Mouse (Mus musculus): ENCODE results near the gene Cyp2b10. TPM values are rescaled to one million over a fixed set of nuclear protein-coding genes. Genes with fewer than 3 reads are reported as not detected.

Cyp2b10 gene
- 0.47 TPM in 1 of 2 replicates, not detected in the other for polyA plus RNA-seq (2014; fragmentation: Nextera tagmentation; extraction: Ambion mirVana)

GRCm38 (mm10) chr7:25897411-25897810 is at the start of gene Cyp2b10:
Cyp2b10 (plus strand) TSS chr7:25897620.
- no peak for TF ChIP-seq CTCF (IDR thresholded peaks at IDR 0.05; ENCODE audit: low read depth)
- no peak within 1 kb of the TSS for H3K27ac ChIP-seq (ENCODE audit: low read depth)
- no peaks in the 10 kb centered on the region; the same call in 1 of the 2 replicates for H3K4me1 ChIP-seq (ENCODE audit: insufficient read depth)
- H3K9ac ChIP-seq, result no peak within 1 kb of the TSS
- WGBS, result 75% methylated on average over 6 of the region's 6 CpGs
- no peak within 1 kb of the TSS for H3K4me2 ChIP-seq
- H3K9me3 ChIP-seq (ENCODE audit: low read depth, low read length), result no peaks in the 10 kb centered on the region
- no peaks in the 10 kb centered on the region for H3K36me3 ChIP-seq (ENCODE audit: insufficient read depth)
- H3K27me3 ChIP-seq (ENCODE audit: insufficient read depth, low read length), result no peaks in the 10 kb centered on the region
- DNase-seq, result no peak
- no peak for ATAC-seq (ENCODE audit: insufficient read depth)
- no peak within 1 kb of the TSS for H3K4me3 ChIP-seq (ENCODE audit: low read depth, low read length)

- peak; percentile 83 for TF ChIP-seq CTCF (IDR thresholded peaks at IDR 0.05; ENCODE audit: low read depth)
- Histone ChIP-seq H3K4me1 (ENCODE audit: insufficient read depth) (no peaks in the 10 kb centered on the region; the same call in 1 of the 2 replicates), H3K36me3 (ENCODE audit: insufficient read depth) (no peaks in the 10 kb centered on the region), H3K9me3 (ENCODE audit: low read depth, low read length) (no peaks in the 10 kb centered on the region), H3K4me2 (peak overlapping the region; percentile 69), H3K27ac (ENCODE audit: low read depth) (no peak overlapping the region; the same call in 1 of the 2 replicates), H3K27me3 (ENCODE audit: insufficient read depth, low read length) (no peaks in the 10 kb centered on the region), H3K9ac (peak overlapping the region; percentile 59), H3K4me3 (ENCODE audit: low read depth, low read length) (peak overlapping the region; percentile 44)
- 11% methylated on average over 13 of the region's 13 CpGs for WGBS
- ATAC-seq (ENCODE audit: insufficient read depth), result peak; percentile 73
- peak; percentile 96 for DNase-seq
Observed at GRCm38 (mm10) chr7:25847722-25848443, 49.5 kb upstream of the Cyp2b10 start.

- no peaks in the 10 kb centered on the region; the same call in 1 of the 2 replicates for H3K4me1 ChIP-seq (ENCODE audit: insufficient read depth)
- H3K9ac ChIP-seq, result peak overlapping the region; percentile 59
- peak; percentile 16; the same call in 1 of the 2 replicates for ATAC-seq (ENCODE audit: insufficient read depth)
- no peaks in the 10 kb centered on the region for H3K9me3 ChIP-seq (ENCODE audit: low read depth, low read length)
- peak overlapping the region; percentile 44 for H3K4me3 ChIP-seq (ENCODE audit: low read depth, low read length)
- WGBS, result 30% methylated on average over 11 of the region's 11 CpGs
- TF ChIP-seq CTCF (IDR thresholded peaks at IDR 0.05; ENCODE audit: low read depth), result no peak
- H3K27me3 ChIP-seq (ENCODE audit: insufficient read depth, low read length), result no peaks in the 10 kb centered on the region
- peak; percentile 40 for DNase-seq
- H3K36me3 ChIP-seq (ENCODE audit: insufficient read depth), result no peaks in the 10 kb centered on the region
- H3K4me2 ChIP-seq, result peak overlapping the region; percentile 69
- no peak overlapping the region for H3K27ac ChIP-seq (ENCODE audit: low read depth)
Observed at GRCm38 (mm10) chr7:25848444-25848812, 49.0 kb upstream of the Cyp2b10 start.

GRCm38 (mm10) chr7:25855082-25855481 is 42.3 kb upstream of the Cyp2b10 start:
- TF ChIP-seq CTCF (IDR thresholded peaks at IDR 0.05; ENCODE audit: low read depth), result peak; percentile 87
- no peak overlapping the region for H3K27ac ChIP-seq (ENCODE audit: low read depth)
- ATAC-seq (ENCODE audit: insufficient read depth) (no peak), DNase-seq (peak; percentile 78)
- no peak overlapping the region for H3K4me3 ChIP-seq (ENCODE audit: low read depth, low read length)
- WGBS, result 32% methylated on average over 8 of the region's 8 CpGs
- no peaks in the 10 kb centered on the region for H3K9me3 ChIP-seq (ENCODE audit: low read depth, low read length)
- no peaks in the 10 kb centered on the region for H3K27me3 ChIP-seq (ENCODE audit: insufficient read depth, low read length)
- no peak overlapping the region for H3K9ac ChIP-seq
- H3K4me1 ChIP-seq (ENCODE audit: insufficient read depth), result no peaks in the 10 kb centered on the region
- no peaks in the 10 kb centered on the region for H3K36me3 ChIP-seq (ENCODE audit: insufficient read depth)
- no peak overlapping the region for H3K4me2 ChIP-seq

GRCm38 (mm10) chr7:25859962-25860870 is 37.2 kb upstream of the Cyp2b10 start:
- TF ChIP-seq CTCF (IDR thresholded peaks at IDR 0.05; ENCODE audit: low read depth), result peak; percentile 50

GRCm38 (mm10) chr7:25862365-25862764 is 35.1 kb upstream of the Cyp2b10 start:
- Histone ChIP-seq H3K4me3 (ENCODE audit: low read depth, low read length) (no peak overlapping the region), H3K27ac (ENCODE audit: low read depth) (no peak overlapping the region), H3K9ac (no peak overlapping the region), H3K27me3 (ENCODE audit: insufficient read depth, low read length) (no peaks in the 10 kb centered on the region), H3K4me1 (ENCODE audit: insufficient read depth) (no peaks in the 10 kb centered on the region), H3K9me3 (ENCODE audit: low read depth, low read length) (no peaks in the 10 kb centered on the region), H3K36me3 (ENCODE audit: insufficient read depth) (no peaks in the 10 kb centered on the region), H3K4me2 (no peak overlapping the region)
- TF ChIP-seq CTCF (IDR thresholded peaks at IDR 0.05; ENCODE audit: low read depth), result no peak
- DNase-seq (no peak), ATAC-seq (ENCODE audit: insufficient read depth) (no peak)
- WGBS, result 24% methylated on average over 2 of the region's 2 CpGs

More at GRCm38 (mm10) chr7:25859962-25860870, 37.2 kb upstream of the Cyp2b10 start:
- Histone ChIP-seq H3K9me3 (ENCODE audit: low read depth, low read length) (no peaks in the 10 kb centered on the region), H3K9ac (no peak overlapping the region), H3K4me3 (ENCODE audit: low read depth, low read length) (peak overlapping the region; percentile 10; the same call in 1 of the 2 replicates), H3K4me2 (peak overlapping the region; percentile 45), H3K4me1 (ENCODE audit: insufficient read depth) (no peaks in the 10 kb centered on the region), H3K27me3 (ENCODE audit: insufficient read depth, low read length) (no peaks in the 10 kb centered on the region), H3K36me3 (ENCODE audit: insufficient read depth) (no peaks in the 10 kb centered on the region), H3K27ac (ENCODE audit: low read depth) (no peak overlapping the region)
- DNase-seq (peak; percentile 64), ATAC-seq (ENCODE audit: insufficient read depth) (peak; percentile 70)
- WGBS, result 15% methylated on average over 9 of the region's 9 CpGs

- DNase-seq (no peak), ATAC-seq (ENCODE audit: insufficient read depth) (no peak)
- Histone ChIP-seq H3K4me1 (ENCODE audit: insufficient read depth) (no peaks in the 10 kb centered on the region), H3K4me3 (ENCODE audit: low read depth, low read length) (no peak overlapping the region), H3K4me2 (no peak overlapping the region), H3K36me3 (ENCODE audit: insufficient read depth) (no peaks in the 10 kb centered on the region), H3K27me3 (ENCODE audit: insufficient read depth, low read length) (no peaks in the 10 kb centered on the region), H3K9me3 (ENCODE audit: low read depth, low read length) (peaks cover 4% of the 10 kb centered on the region; the same call in 1 of the 2 replicates), H3K27ac (ENCODE audit: low read depth) (no peak overlapping the region), H3K9ac (no peak overlapping the region)
- WGBS, result 61% methylated on average over 3 of the region's 3 CpGs
- no peak for TF ChIP-seq CTCF (IDR thresholded peaks at IDR 0.05; ENCODE audit: low read depth)
Observed at GRCm38 (mm10) chr7:25863756-25864155, 33.7 kb upstream of the Cyp2b10 start.

Measured in lung, embryonic 14.5 days (tissue).